Mouse (Mus musculus) CD4-positive helper T cell, adult 2 months (primary cell): ENCODE data around the gene Polr3c.
"Not testable (repeated sequence)": the region's sequence is repeated elsewhere in the genome, so short reads cannot be mapped to it uniquely, and the experiment has no call there.

Experiments
- DNase-seq: peaks from one replicate; pipeline ENCODE4 v3.0.0-alpha.2; 2012; ENCODE audit warnings: low read depth, missing footprints, low spot score

Gene Polr3c

GRCm38 (mm10) chr3:96727343-96727827 lies at the start of gene Polr3c, which contains the start of gene Rnf115:
Polr3c (minus strand) TSS chr3:96727628.
Rnf115 (plus strand) TSS chr3:96727664.
- peak; percentile 93 for DNase-seq

- DNase-seq: no peak
Observed at GRCm38 (mm10) chr3:96777120-96777519, 49.7 kb upstream of the Polr3c start.

GRCm38 (mm10) chr3:96772949-96773348 lies 45.5 kb upstream of the Polr3c start:
- DNase-seq: no peak

GRCm38 (mm10) chr3:96769971-96770370 lies 42.5 kb upstream of the Polr3c start:
- no peak for DNase-seq

- peak; percentile 68 for DNase-seq
Observed at GRCm38 (mm10) chr3:96764528-96764927, 37.1 kb upstream of the Polr3c start.

- peak; percentile 39 for DNase-seq
Observed at GRCm38 (mm10) chr3:96759695-96760094, 32.3 kb upstream of the Polr3c start.

GRCm38 (mm10) chr3:96757691-96758090 lies 30.3 kb upstream of the Polr3c start:
- no peak for DNase-seq

- no peak for DNase-seq
Observed at GRCm38 (mm10) chr3:96755935-96756334, 28.5 kb upstream of the Polr3c start.

- no peak for DNase-seq
Observed at GRCm38 (mm10) chr3:96746829-96747228, 19.4 kb upstream of the Polr3c start.

- no peak for DNase-seq
Observed at GRCm38 (mm10) chr3:96744348-96744747, 16.9 kb upstream of the Polr3c start.

GRCm38 (mm10) chr3:96740279-96740678 lies 12.9 kb upstream of the Polr3c start:
- DNase-seq: not testable (repeated sequence)

- no peak for DNase-seq
Observed at GRCm38 (mm10) chr3:96737995-96738394, 10.6 kb upstream of the Polr3c start.

GRCm38 (mm10) chr3:96737013-96737740 lies 9.7 kb upstream of the Polr3c start:
- no peak for DNase-seq

GRCm38 (mm10) chr3:96735200-96735599 lies 7.8 kb upstream of the Polr3c start:
- DNase-seq: no peak

GRCm38 (mm10) chr3:96733984-96734383 lies 6.6 kb upstream of the Polr3c start:
- DNase-seq: no peak

GRCm38 (mm10) chr3:96730785-96731184 lies 3.4 kb upstream of the Polr3c start:
- no peak for DNase-seq

GRCm38 (mm10) chr3:96729403-96729784 lies 2.0 kb upstream of the Polr3c start:
- DNase-seq: peak; percentile 64

- no peak for DNase-seq
Observed at GRCm38 (mm10) chr3:96728634-96729402, 1.4 kb upstream of the Polr3c start.

- peak; percentile 65 for DNase-seq
Observed at GRCm38 (mm10) chr3:96727828-96728633, 603 bp upstream of the Polr3c start.

- no peak for DNase-seq
Observed at GRCm38 (mm10) chr3:96719173-96719572, 8.3 kb downstream of the Polr3c start.

GRCm38 (mm10) chr3:96715854-96716253 lies 11.6 kb downstream of the Polr3c start:
- no peak for DNase-seq

- DNase-seq: no peak
Observed at GRCm38 (mm10) chr3:96714286-96714685, 13.1 kb downstream of the Polr3c start.
